Mouse (Mus musculus) monocyte, adult 2 months (primary cell): ENCODE data around the gene Scfd2.

Experiments
- DNase-seq, 2 experiments: peaks; one replicate each; pipeline ENCODE4 v3.0.0; 2022; ENCODE audit warnings: low spot score in 2 of 2, low read depth in 1 of 2

Scfd2 gene

DNA sequence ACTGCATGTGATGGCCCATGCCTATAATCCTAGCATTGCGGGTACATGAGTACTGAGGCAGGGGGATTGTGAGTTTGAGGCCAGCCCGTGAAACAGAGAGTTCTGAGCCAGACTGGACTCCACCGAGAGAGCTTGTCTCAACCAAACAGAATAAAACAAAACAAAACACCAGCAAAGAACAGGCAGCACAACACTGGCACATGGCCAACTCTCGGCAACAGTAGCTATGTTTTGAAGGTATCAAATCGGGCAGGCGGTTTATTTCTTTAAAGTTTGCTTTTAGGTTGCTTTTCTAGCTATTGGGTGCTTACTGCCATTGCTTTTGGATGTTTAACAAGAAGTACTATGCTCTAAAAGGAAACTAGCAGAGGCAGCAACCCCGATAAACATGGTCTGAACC lies 251.9 kb downstream of the Scfd2 start:
- DNase-seq = no peak

DNA sequence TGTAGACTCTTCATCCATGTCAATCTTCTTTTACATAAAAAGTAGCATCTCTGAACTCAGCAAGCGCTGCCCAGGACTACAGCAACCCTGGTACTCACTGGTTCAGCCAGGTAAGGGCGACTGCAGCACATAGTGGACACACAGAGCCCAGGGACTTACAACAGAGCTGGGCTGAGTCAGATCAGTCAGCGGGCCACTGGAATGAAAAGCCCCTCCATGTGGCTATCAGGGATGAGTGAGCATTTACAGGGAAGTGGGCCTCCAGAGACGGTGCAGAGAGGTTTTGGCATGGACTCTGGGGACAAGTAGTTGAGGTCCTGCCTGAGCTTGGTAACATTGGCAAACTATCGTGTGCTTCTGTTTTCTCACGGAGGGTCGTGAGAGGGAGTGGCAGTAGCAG lies 253.1 kb downstream of the Scfd2 start:
- no peak for DNase-seq

DNA sequence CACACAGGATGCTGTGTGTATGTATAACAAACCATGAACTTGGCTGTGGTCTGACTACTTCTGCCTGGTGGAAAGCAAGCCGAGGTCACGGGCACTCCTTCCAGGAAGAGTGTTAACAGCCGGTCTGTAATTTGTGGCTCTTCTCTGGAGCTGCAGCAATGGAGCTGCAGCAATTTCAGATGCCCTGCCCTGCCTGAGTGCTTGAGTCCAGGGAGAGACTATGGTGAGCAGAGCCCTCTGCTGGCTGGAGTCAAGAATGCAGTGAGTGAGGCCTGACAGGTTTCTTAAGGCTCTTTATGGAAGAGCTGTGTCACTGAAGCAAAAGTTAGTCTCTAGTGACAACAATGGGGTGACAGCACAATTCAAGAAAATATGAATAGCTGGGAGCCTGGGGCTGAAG lies 253.8 kb downstream of the Scfd2 start:
- DNase-seq = peak in 1 of 2 experiments; percentile 14

DNA sequence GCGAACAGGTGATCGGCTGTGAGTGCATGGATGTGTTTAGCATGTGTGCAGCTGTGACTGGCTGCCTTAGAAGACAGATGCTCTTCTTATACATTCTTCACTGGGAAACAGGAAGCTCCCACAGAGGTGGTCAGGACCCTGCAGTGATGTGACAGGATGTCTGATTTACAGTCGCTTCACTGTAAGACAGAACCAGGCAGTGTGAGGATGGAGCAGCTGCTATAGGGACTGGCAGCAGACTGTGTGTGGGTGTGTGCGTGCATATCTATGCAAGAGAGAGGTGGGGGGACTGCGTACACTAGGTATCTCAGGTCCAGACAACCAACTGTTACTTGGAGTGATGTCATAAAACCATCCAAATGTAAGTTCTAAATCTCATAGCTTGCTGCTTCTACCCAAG lies 254.3 kb downstream of the Scfd2 start:
- no peak for DNase-seq

DNA sequence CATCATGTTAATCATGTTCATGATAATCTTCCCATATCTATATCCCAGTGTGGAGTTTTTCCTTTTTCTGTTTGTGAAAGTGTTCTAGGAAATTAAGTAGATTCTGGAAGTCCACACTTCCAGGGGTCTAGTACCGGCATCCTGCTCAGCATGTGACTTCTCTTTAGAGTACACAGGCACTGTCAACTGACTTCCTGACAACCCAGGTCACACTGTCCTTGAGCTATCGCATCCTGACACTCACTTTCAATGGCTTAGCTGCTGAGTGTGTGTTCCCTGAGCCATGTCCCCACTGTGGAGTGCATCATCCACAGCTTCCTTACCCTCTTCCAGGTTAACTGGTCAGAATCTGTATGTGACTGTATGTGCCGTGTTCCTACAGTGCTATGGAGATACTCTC lies 258.2 kb downstream of the Scfd2 start:
- DNase-seq = no peak

DNA sequence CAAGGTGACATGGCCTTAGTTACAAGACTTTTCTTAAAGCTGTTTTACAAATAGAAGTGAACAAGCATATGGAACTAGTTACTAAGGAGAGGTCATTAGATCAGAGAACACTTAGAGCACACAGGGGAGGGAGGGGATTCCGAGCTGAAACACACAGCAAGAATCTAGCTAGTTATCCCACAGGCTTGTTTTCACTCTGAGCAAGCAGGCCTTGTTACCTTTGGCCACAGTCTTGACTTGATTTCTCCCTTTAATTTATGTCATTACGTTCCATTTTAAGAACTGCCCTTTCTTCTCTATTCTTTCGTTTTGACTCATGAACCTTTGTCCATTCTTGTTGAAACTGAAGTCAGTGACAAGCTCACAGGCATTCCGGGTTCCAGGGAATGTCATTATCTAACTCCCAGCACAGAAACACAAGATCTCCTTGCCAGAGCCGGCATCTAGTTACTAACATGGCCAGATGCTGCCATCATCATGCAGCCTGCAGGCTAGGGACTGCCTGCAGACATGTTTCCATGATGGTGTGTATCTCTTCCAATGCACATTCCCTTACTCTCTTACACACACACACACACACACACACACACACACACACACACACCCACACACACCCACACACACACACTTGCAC lies 263.7 kb downstream of the Scfd2 start:
- no peak for DNase-seq

DNA sequence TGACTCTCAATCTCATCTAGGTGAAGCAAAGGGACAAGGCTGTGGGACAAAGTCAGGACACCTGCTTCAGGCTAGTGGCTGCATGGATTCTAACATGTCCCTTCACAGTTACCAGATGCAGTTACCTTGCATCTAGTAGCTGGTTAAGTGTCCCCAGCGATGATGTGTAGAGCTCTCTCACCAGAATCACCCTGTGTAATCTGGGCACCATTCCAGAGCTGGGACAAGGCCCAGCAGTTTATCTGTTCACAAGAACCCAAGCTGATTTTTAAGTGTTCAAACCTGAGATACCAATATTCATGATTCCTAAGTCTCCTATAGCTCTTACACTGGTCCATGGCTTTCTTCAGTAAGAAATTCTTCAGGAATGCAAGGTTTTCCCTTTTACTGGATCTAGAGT lies 264.4 kb downstream of the Scfd2 start:
- DNase-seq = no peak

DNA sequence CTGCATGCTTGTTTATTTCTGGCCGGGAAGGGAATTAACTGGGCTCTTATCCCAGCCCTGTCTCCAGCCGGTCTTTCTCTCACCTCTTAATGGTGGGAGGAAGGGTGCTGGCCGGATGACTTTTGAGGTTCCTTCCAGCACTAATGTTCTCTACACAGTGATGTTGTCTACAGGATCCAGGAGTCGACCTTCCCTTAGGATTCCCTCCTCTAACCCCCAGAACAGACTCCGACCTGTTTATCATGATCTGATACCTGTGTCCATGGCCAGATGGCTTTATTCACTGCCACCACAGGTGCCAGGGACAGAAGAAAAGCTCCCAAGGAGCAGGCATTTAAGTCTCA lies 265.1 kb downstream of the Scfd2 start:
- no peak for DNase-seq

DNA sequence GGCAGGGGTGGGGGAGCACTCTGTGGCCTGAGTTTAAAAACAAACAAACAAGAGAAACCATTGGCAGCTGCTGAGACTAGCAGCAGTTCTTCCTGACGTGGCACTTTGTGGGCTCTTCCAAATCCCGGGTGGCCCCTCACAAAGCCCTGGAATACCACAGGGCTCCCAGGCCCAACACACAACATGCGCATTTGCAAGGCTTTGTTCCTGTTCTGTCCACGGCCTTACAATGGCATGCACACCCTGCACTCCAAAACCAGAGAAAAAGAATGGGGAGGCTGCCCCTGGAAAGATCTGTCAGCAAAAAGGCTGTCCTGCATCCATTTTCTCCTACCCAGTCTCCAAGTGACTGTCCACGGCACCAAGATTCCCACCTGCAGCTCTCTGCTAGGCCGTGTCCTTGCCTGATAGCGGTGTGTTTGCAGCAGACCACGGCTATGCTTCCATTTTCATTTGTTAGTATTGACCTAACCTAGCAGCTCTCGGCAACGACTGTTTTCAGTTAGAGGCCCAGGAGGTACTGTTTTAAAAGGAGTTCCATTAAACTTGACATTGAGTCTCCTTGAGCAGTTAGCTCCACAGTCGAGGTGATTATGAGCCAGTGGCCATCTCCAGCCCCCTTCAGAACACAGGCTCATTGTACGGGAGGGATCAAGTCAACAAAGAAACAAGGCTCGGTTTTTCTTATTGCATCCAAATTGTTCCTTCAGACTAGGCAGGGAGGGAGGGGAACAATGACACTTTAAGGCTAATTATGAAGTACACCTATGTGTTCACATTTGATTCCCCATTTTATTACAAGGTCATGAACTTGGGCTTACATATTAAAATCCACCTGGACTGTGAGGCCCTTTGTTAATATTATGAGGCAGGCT lies 265.7 kb downstream of the Scfd2 start:
- no peak for DNase-seq

DNA sequence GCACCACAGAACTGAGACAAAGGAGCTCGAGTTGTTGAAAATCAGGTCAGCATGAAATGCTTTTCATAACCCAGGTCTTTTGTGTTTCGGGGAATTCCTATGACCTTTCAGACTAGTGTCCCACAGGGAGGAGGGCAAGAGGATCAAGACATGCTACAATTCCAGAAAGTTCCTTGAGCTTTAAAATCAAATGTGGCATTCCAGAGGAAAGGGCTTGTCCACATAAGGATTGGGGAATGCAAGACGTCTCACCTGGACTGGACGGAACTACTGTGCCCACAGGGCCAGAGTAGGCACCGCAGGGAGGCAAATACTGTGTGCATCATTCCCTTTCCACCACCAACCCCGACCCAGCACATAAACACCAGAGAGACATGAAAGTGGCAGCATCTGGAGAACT lies 266.4 kb downstream of the Scfd2 start:
- no peak for DNase-seq

DNA sequence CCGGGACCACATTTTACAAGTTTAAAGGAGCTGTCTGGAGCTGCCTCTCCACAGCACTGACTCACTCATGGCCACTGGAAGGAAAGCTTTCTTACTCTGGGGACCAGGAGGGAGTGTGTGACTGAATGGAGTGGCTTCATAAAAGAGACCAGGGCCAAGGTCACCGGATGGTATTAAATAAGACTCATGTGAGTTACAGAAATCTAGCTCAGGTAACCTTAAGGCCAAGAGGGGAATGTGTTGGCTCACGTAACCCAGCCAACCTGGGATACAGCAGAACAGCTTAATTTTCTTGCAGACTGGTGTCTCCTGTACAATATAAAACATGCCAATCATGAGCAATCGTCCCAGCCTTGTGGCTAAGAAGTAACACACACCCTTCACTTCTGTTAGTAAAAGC lies 267.0 kb downstream of the Scfd2 start:
- DNase-seq = no peak

DNA sequence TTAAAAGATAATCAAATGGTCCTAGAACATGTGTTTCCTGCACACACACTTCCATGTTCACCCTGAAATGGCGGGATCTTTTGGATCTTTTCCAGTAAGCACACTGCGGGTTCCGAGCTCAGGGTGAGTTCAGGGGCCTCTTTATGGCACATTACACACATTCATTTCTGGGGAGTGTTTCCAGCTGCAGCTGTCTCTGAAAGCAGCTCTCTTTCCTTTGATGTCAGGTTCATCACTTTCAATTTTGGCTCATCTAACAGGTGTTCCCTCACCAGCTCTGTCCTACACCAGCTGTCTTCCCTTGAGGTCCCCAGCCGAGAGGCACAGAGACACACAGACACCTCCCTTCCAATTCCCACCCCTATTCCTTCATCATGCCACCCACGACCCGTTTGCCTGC lies 270.5 kb downstream of the Scfd2 start:
- no peak for DNase-seq

DNA sequence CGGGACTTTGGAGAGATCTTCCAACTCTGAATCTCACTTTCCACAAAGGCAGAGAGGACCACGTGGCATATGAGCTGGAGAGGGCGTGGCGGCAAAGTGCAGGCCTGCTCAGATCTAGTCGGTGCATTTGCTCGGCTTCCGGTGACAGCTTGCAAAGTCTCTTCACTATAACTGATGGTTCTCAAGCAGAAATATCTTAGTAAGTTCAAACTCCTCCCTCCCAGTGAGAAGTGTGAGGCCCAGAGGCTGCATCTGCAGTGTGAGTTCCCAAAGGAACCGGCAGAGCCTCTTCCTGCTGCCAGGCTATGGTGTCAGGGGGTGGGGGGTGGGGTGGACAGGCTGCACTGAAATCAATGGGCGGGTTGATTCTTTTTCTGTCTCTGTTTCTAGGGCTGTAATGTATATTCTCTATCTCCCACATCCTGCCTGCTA lies 271.2 kb downstream of the Scfd2 start:
- DNase-seq = no peak

DNA sequence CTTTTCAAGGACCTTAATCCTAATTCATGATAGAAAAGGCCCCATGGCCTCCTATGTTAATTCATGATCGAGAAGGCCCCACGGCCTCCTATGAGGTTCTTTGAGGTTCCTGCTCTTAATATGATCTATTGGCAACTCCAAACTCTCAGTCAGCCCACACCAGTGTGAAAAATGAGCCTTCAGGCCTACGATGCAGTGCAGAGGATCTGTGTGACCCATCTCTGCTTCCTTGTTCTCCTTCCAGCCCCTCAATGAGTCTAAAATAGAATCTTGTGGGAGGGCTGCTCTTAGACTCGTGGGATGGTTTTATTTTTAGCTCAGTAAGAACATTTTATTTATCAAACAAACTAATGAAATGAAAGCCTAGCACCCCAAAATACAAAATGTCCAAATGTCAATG lies 274.9 kb downstream of the Scfd2 start:
- no peak for DNase-seq

DNA sequence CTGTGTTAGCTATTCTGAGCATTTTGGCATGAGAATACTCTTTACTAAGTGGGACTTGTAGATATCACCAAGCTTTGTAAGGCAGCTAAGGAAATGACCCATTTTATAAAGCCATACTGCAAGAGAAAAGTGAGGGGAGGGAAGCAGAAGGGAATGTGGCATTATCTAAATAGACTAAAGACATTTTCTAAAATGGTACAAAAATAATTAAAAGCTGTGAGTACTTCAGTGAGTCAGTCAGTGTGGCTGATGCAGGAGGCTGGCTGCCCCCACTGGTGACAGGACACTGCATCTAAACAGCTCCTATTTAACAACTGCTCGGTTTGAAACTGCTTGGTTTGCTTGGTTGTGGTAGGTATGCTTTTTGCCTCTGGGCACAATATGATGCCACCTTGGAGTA lies 276.6 kb downstream of the Scfd2 start:
- DNase-seq = no peak

DNA sequence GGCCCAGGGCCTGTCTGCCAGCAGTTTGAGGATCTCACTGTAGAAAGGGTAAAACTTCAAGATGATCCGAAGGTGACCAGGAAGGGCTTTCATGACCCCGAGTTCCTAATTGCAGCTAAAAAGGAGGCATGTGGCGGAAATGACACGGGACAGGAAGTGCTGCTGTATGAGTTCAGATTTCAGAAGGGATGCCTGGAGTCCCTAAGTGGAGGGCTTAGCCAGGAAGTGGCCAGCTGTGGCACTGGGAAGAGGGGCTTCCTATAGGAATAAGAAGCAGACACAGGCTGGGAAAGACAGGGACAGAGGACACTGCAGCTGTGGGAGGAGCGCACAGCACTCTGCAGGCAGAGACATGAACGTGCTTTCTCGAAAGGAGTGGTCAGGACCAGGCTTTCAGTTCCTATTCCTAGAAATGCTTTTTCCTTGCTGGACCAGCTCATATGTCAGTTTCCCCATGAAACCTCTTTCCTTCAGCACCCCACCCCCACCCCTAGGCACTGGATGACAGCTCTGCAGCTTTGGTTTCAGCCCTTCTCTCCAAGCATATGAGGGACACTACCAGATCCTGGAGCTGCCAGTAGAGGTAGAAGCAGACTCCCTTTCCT lies 277.7 kb downstream of the Scfd2 start:
- no peak for DNase-seq

DNA sequence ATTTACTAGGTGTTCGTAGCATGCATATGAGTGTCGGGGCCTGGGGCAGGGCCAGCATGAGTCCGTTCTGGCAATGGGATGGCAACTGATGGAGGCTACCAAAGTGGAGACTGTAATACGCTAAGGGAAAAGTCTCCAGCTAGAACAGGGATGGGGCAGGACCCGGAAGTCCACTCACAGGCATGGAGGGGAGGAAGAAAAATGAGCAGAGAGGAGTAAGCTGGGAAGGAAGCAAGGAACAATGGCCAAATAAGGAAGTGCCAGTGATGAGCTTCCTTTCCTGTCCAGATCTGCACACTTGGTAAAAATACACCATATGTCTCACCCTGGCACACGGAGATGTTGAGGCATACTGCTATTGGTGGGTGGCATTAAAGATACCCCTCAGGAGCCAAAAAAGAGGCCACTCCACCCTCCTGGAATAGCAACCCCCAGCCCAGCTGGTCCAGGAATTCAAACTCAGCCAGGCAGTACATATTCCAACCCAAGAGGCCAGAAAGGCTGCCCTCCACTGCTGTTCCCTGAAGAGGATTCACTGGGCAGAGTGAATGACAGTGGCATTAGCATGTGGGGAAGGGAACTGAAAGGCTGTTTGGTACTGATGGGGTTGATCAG lies 278.8 kb downstream of the Scfd2 start:
- DNase-seq = no peak

DNA sequence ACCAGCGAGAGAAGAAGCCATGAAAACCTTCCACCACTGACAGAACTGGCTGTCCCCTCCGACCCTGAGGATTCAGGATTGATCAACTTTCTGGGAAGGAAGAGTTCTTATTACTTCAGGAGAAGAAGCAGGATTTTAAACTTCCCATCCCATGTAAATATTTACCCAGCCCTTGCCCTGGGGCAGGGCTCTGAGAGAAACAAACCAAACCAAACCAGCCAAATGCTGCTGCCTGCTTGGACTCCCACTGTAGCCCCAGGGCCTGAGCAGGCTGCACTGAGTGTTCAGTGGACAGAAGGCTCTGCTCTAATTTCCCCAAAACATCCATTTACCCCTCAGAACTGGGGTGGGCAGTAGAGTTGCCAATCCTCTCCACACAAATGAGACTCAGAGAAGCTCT lies 280.6 kb downstream of the Scfd2 start:
- DNase-seq = no peak

DNA sequence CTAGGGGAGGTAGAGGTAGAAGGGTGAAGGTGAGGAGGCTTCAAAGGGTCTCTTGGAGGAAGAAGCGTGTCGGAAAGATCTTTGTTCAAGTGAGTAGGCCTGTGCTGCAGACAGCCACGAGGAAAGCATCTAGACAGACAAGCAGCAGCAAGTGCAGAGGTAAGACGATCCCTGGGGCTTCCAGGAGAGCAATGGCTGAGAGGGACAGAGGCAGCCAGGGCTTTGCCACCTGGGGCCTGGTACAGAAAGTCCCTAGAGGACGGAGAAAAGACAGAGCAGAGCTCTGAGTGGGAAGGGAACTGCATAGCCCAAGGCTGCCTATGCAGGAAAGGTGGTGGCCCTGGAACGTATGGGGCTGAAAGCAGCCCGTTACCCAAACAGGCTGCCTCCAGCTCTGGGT lies 281.3 kb downstream of the Scfd2 start:
- DNase-seq = no peak

DNA sequence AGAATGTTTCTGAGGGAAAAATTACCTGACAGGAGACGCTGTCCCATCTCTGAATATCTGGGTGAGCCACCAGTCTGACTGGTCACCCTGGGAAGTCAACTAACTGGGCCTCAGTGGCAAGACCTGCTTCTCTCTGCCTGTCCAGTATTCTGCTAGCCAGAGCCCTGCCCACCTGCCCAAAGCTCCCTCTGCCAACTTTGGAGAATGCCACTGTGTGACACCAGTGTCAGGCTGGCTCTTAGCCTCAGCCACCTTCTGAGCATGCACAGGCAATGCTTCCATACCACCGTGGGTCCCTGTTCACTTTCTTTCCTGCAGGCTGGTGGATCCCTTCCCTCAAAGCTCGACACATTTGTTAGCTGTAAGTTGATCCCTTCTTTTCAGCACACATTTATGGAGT lies 281.8 kb downstream of the Scfd2 start:
- no peak for DNase-seq

DNA sequence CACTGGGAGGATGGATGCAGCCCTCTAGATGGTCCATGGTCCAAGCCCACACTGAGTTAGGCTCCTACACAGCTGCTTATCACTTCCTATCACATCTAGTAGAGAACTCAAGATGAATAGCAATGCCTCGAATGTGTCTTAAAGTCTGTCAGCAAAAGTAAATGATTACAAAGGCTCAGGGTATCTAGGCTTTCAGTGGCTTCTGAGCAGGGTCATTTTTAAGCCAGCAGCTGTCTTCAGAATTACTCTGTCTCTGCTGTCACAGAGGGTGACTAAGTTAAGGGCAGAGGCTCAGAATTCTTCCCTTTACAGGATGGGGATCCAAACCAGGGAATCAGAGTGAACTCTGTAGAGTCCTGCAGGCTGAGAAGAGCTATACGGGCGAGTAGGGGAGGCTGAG lies 284.6 kb downstream of the Scfd2 start:
- no peak for DNase-seq

DNA sequence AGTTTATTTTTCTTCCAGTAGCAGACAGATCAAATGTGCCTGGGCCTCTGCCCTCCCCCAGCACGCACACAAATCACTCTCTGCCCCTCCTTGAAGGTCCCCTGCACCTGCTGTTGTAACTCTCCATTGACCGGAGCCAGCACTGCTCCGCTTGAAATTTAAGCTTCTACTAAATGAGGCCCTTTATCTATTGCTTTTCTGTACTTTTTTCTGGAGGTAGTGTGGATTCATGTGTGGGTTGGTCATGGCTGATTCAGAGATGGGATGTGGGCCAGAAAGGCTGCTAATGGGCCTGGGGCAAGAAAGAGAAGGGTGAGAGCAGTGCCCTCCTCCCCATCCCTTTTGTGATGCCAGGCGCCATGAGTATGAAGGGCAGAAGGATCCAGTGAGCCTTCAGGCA lies 285.1 kb downstream of the Scfd2 start:
- no peak for DNase-seq
